Mouse (Mus musculus) cerebellum, adult 11-12 months (tissue): Measurements from ENCODE around the gene Map3k13.
"Not testable (repeated sequence)": the region's sequence is repeated elsewhere in the genome, so short reads cannot be mapped to it uniquely, and the experiment has no call there.

Experiments used
- DNase-seq: peaks from one replicate; pipeline ENCODE4 v3.0.0; 2022

Gene Map3k13

GRCm38 (mm10) chr16:21854589-21855284, 60.6 kb downstream of the Map3k13 start:
- DNase-seq, result peak; percentile 54

GRCm38 (mm10) chr16:21856134-21856533, 62.0 kb downstream of the Map3k13 start:
- no peak for DNase-seq

GRCm38 (mm10) chr16:21857126-21857644, 63.0 kb downstream of the Map3k13 start:
- no peak for DNase-seq

- no peak for DNase-seq
Measured at GRCm38 (mm10) chr16:21858163-21858562, 64.0 kb downstream of the Map3k13 start.

- no peak for DNase-seq
Measured at GRCm38 (mm10) chr16:21858882-21859281, 64.7 kb downstream of the Map3k13 start.

GRCm38 (mm10) chr16:21862448-21862847, 68.3 kb downstream of the Map3k13 start:
- no peak for DNase-seq

- peak; percentile 38 for DNase-seq
Measured at GRCm38 (mm10) chr16:21865250-21865982, 71.3 kb downstream of the Map3k13 start.

- no peak for DNase-seq
Measured at GRCm38 (mm10) chr16:21865983-21866575, 71.9 kb downstream of the Map3k13 start.

- DNase-seq, result no peak
Measured at GRCm38 (mm10) chr16:21867727-21868126, 73.6 kb downstream of the Map3k13 start.

GRCm38 (mm10) chr16:21868651-21869050, 74.5 kb downstream of the Map3k13 start:
- peak; percentile 56 for DNase-seq

- DNase-seq, result no peak
Measured at GRCm38 (mm10) chr16:21869879-21870278, 75.7 kb downstream of the Map3k13 start.

- DNase-seq, result no peak
Measured at GRCm38 (mm10) chr16:21877735-21878134, 83.6 kb downstream of the Map3k13 start.

GRCm38 (mm10) chr16:21878834-21879233, 84.7 kb downstream of the Map3k13 start:
- DNase-seq, result no peak

GRCm38 (mm10) chr16:21881181-21881580, 87.0 kb downstream of the Map3k13 start:
- peak; percentile 77 for DNase-seq

GRCm38 (mm10) chr16:21881582-21882259, 87.6 kb downstream of the Map3k13 start:
- no peak for DNase-seq

GRCm38 (mm10) chr16:21887601-21888000, 93.5 kb downstream of the Map3k13 start:
- DNase-seq, result no peak

GRCm38 (mm10) chr16:21893890-21894289, 99.7 kb downstream of the Map3k13 start:
- DNase-seq, result no peak

- no peak for DNase-seq
Measured at GRCm38 (mm10) chr16:21901286-21901685, 107.1 kb downstream of the Map3k13 start.

- no peak for DNase-seq
Measured at GRCm38 (mm10) chr16:21904636-21905035, 110.5 kb downstream of the Map3k13 start.

- no peak for DNase-seq
Measured at GRCm38 (mm10) chr16:21905996-21906395, 111.8 kb downstream of the Map3k13 start.

GRCm38 (mm10) chr16:21906902-21907301, 112.8 kb downstream of the Map3k13 start:
- no peak for DNase-seq

- DNase-seq, result not testable (repeated sequence)
Measured at GRCm38 (mm10) chr16:21908906-21909305, 114.8 kb downstream of the Map3k13 start.

GRCm38 (mm10) chr16:21913347-21913746, 119.2 kb downstream of the Map3k13 start:
- DNase-seq, result no peak
